In the genomic region with DNA sequence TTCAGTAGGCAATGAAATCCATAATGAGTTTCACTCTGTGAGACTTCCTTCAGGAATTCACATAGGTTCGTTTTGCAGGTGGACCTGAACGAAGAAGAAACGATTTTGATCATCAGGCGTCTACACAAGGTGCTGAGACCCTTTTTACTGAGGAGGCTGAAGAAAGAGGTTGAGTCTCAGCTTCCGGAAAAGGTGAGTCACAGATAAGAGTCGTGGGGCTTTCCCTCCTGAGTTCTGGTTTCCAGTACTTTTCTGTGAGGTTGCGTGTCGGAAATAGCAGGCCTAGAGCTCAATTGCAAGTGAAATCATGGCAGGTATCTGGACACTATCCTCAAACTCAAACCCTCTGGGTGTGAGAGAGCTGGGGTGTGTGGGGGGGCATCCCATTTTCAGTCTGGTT, we compare ENCODE assay signal across 23 mouse cellular contexts.
A peak's percentile ranks its signal among the peaks of the same experiment; 100 is the strongest.
DNase-seq lines count a peak whose midpoint lies in the region; ATAC-seq lines count a peak whose summit lies in the region.
"Had no signal": no experiment of that assay in that cellular context is flagged by ENCODE, and none has a peak within 500 bp of the region (broad histone marks: within the 10 kb centered on the region; RNA-seq: fewer than 3 reads in every experiment).

No protein-coding gene starts in this region.

- peak; percentile 98 for ATAC-seq in CD4-positive, CD25-positive, alpha-beta regulatory T cell, adult 4 months
- ATAC-seq: forebrain, embryonic 15.5 days; hindbrain, embryonic 16.5 days; intestine, postnatal 0 days had no signal

- H3K27me3 ChIP-seq in splenic B cell, adult 2 months (ENCODE audit: control insufficient read depth, insufficient read depth, low read length, poor library complexity, severe bottlenecking) = no peaks in the 10 kb centered on the region
- H3K27me3 ChIP-seq: forebrain, embryonic 15.5 days; heart, embryonic 13.5 days; hindbrain, embryonic 12.5 days had no signal

- H3K36me3 ChIP-seq in splenic B cell, adult 2 months (ENCODE audit: control insufficient read depth, insufficient read depth, low read length, poor library complexity, severe bottlenecking) = peaks cover 30% of the 10 kb centered on the region
- H3K36me3 ChIP-seq: forebrain, embryonic 10.5 days had no signal

- DNase-seq in CD4-positive helper T cell, adult 2 months (ENCODE audit: low read depth, low spot score) = peak; percentile 78
- DNase-seq in induced T-regulatory cell, adult 2 months (ENCODE audit: low read depth) = peak; percentile 86
- DNase-seq in splenic B cell, adult 2 months (ENCODE audit: low read depth, low spot score) = peak; percentile 5
- DNase-seq in adrenal gland, postnatal 4 days (ENCODE audit: low spot score in 2 of 2) = no peak
- DNase-seq in thymus, postnatal 25 days = no peak
- no peak for DNase-seq in right cerebral cortex, postnatal 4 days
- DNase-seq: adrenal gland, adult 8-10 months; adrenal gland, postnatal 25 days; B cell, adult 2 months; cerebellum, adult 18-20 months; cerebellum, adult 9-10 months; cerebellum, postnatal 14 days; gastrocnemius, postnatal 10 days; gastrocnemius, postnatal 36 days; heart, adult 2 months; heart, postnatal 14 days had no signal

Comparison
In these comparisons a context has a peak if more than half of its experiments do, and no peak if none do; other contexts are left out.
1. DNase-seq: peak in CD4-positive helper T cell, adult 2 months (single experiment), induced T-regulatory cell, adult 2 months (single experiment) and splenic B cell, adult 2 months (single experiment); none in adrenal gland, postnatal 4 days (0 of 2), thymus, postnatal 25 days (single experiment) and right cerebral cortex, postnatal 4 days (single experiment).